Mouse (Mus musculus) retina, embryonic 14.5 days (tissue): ENCODE data around the gene Relb.
A peak's percentile ranks its signal among the peaks of the same experiment; 100 is the strongest.
"Not testable (repeated sequence)": the region's sequence is repeated elsewhere in the genome, so short reads cannot be mapped to it uniquely, and the experiment has no call there.

Experiments
- DNase-seq: peaks from one replicate; pipeline ENCODE4 v3.0.0-alpha.2; 2015; ENCODE audit warnings: low spot score

Gene Relb

DNA sequence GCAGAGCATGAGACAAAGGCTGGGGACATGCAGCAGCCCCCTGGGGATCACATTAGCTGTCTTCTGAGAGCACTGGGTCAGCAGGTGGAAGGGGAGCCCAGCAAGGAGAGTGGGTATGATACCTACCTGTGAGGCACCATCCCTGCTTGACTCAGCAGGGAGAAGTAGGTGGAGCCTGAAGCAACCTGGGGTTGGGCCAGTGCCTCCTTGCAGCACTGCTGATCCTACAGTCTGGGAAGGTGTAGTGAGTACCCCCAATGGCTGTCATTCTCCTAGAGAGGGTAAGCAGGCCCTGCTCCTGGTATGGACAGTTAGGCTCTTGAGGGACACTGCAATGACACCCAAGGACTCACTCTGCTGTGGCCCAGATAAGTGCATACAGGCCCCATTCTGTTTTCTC is 3.0 kb upstream of the Relb start:
- no peak for DNase-seq

GRCm38 (mm10) chr7:19628536-19629360 is 490 bp downstream of the Relb start:
- DNase-seq: peak; percentile 95

GRCm38 (mm10) chr7:19628192-19628535 is 1.1 kb downstream of the Relb start:
- DNase-seq: no peak

GRCm38 (mm10) chr7:19627721-19628120 is 1.5 kb downstream of the Relb start:
- DNase-seq: no peak

DNA sequence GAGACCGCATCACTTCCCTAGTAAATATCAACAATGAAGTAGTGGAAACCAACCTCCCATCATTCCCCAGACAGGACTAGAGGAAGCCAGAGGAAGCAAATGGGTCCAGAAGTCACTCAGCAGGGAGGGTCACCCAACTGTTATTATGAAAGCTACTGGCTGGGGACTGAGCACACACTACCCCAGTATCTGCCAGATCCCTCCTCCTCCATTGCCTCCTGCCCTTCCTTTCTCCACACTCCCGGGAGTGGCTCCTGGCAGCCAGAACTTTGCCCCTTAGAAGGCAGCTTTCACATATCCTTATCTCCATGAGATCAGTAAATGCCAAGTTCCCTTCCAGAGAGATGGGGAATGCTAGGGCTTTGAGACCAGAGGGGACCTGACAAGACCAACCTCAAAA is 5.8 kb downstream of the Relb start:
- DNase-seq: no peak

- no peak for DNase-seq
Observed at GRCm38 (mm10) chr7:19622241-19622640, 7.0 kb downstream of the Relb start.

- DNase-seq: no peak
Observed at GRCm38 (mm10) chr7:19620811-19621210, 8.4 kb downstream of the Relb start.

GRCm38 (mm10) chr7:19619004-19619801 is 10.0 kb downstream of the Relb start:
- DNase-seq: peak; percentile 93

GRCm38 (mm10) chr7:19615036-19615577 is 14.1 kb downstream of the Relb start:
- no peak for DNase-seq

- no peak for DNase-seq
Observed at GRCm38 (mm10) chr7:19610969-19611368, 18.3 kb downstream of the Relb start.

GRCm38 (mm10) chr7:19609641-19610332 is 19.5 kb downstream of the Relb start:
- no peak for DNase-seq

GRCm38 (mm10) chr7:19607291-19607690 is 21.9 kb downstream of the Relb start:
- no peak for DNase-seq

- not testable (repeated sequence) for DNase-seq
Observed at GRCm38 (mm10) chr7:19604606-19605214, 24.5 kb downstream of the Relb start.

- DNase-seq: peak; percentile 96
Observed at GRCm38 (mm10) chr7:19603849-19604605, 25.2 kb downstream of the Relb start, which contains the start of gene Clasrp. Clasrp (minus strand) TSS chr7:19604486.

GRCm38 (mm10) chr7:19603055-19603454 is 26.2 kb downstream of the Relb start:
- DNase-seq: no peak

DNA sequence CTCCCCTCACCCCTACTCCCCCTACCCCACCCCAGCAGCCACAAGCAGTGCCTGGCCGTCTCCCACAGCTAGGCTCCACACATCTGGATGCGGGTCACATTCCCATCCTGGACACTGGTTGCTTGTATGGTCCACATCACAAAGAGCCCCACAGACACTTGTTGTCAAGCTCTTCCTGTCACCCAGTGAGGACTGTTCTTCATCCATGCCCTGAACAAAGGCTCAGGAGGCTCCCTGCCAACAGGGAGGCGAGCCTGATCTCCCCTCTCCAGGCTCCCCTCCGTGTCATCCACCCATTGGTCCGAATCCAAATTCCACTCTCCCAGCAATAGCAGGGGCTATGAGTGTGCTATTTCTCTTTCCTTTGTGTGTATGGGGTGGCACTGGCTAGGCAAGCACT is 28.7 kb downstream of the Relb start:
- no peak for DNase-seq

GRCm38 (mm10) chr7:19593061-19593730 is 36.0 kb downstream of the Relb start:
- DNase-seq: no peak

GRCm38 (mm10) chr7:19589917-19590316 is 39.3 kb downstream of the Relb start:
- DNase-seq: peak; percentile 95

DNA sequence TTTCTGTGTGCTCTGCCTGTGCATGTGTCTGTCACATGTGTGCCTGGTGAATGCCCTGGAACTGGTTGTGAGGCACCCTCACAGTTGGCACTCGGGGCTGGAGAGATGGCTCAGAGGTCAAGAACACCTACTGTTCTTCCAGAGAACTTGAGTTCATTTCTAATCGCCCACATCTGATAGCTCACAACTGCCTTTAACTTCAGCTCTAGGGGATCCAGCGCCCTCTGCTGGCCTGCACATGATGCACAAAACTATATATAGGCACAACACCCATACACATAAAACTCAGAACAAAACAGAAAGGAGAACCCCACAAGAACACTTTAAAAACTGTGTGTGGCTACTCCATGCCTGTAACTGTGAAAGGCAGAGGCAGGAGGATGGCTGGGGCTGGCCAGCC is 40.0 kb downstream of the Relb start:
- DNase-seq: peak; percentile 60

DNA sequence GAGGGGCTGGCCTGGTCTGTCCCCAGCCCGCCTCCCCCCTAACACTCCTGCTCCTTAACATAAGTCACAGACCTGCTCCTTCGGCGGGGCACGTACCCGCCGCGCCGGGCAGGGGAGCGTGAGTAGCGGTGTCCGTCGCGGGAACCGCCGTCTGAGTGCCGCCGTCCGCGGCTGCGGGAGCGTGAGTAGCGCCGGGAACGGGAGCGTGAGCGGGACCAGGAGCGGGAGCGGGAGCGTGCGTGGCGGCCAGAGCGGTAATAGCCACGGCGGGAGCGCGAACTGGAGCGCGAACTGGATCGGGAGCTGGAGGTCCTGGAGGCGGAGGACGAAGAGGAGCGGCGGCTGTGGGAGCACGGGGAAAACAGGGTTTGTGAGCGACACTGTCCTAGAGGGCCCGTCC is 43.0 kb downstream of the Relb start:
- DNase-seq: no peak

- DNase-seq: no peak
Observed at GRCm38 (mm10) chr7:19580634-19581033, 48.6 kb downstream of the Relb start.
